Mouse (Mus musculus) midbrain, embryonic 11.5 days (tissue): ENCODE results near the gene Psmd11. TPM values are rescaled to one million over a fixed set of nuclear protein-coding genes. Genes with fewer than 3 reads are reported as not detected.
"Not testable (repeated sequence)": the region's sequence is repeated elsewhere in the genome, so short reads cannot be mapped to it uniquely, and the experiment has no call there.

Source experiments
- ATAC-seq: fragments of 200-750 bp; cut with Nextera tagmentation; 2 replicates; pipeline ENCODE4 v1.8.0; 2017; ENCODE audit warnings: moderate TSS enrichment, moderate library complexity; ENCODE audit not compliant: low FRiP score
- DNase-seq: peaks from one replicate; pipeline ENCODE4 v3.0.0; 2015; ENCODE audit warnings: low spot score; ENCODE audit errors: missing footprints
- H3K27ac ChIP-seq: fragments of 300-500 bp; sonication (generic); 2 replicates; pipeline ENCODE4 v1.5.1; 2014; ENCODE audit warnings: low read depth, low read length
- H3K27me3 ChIP-seq: fragments of 300-500 bp; sonication (generic); 2 replicates; pipeline ENCODE4 v1.6.1; 2014; ENCODE audit warnings: mild to moderate bottlenecking, low read length, moderate library complexity, mixed read lengths; ENCODE audit not compliant: control insufficient read depth, insufficient read depth
- H3K36me3 ChIP-seq: fragments of 300-500 bp; sonication (generic); 2 replicates; pipeline ENCODE4 v1.6.1; 2014; ENCODE audit warnings: mild to moderate bottlenecking, low read length, moderate library complexity, mixed read lengths; ENCODE audit not compliant: control insufficient read depth, insufficient read depth
- H3K4me1 ChIP-seq: fragments of 300-500 bp; sonication (generic); 2 replicates; pipeline ENCODE4 v1.6.1; 2014; ENCODE audit warnings: low read length; ENCODE audit not compliant: control insufficient read depth, insufficient read depth
- H3K4me2 ChIP-seq: fragments of 300-500 bp; sonication (generic); 2 replicates; pipeline ENCODE4 v1.6.1; 2014; ENCODE audit warnings: mild to moderate bottlenecking, moderate library complexity
- H3K4me3 ChIP-seq: fragments of 300-500 bp; sonication (generic); 2 replicates; pipeline ENCODE4 v1.5.1; 2014; ENCODE audit warnings: low read depth, low read length
- H3K9ac ChIP-seq: fragments of 300-500 bp; sonication (generic); 2 replicates; pipeline ENCODE4 v1.6.1; 2014; ENCODE audit warnings: low read length
- H3K9me3 ChIP-seq: fragments of 300-500 bp; sonication (generic); 2 replicates; pipeline ENCODE4 v1.6.1; 2016; ENCODE audit warnings: low read length; ENCODE audit not compliant: control insufficient read depth
- WGBS: fragments of 180-500 bp; shearing (Covaris S2); extraction: QIAGEN DNeasy Blood & Tissue Kit; methylation state at CpG from one replicate; pipeline ENCODE4 v1.1.7; 2014; 5-methylcytosine and 5-hydroxymethylcytosine counted together
- polyA plus RNA-seq: library from polyadenylated mRNA; unstranded; fragments of >200 nt; fragmentation: Nextera tagmentation; extraction: Ambion mirVana; gene quantifications from 2 replicates; pipeline ENCODE4 v1.2.1, GENCODE M21; 2014

Psmd11 gene
- polyA plus RNA-seq, 1 experiment from 2014 or later: 347 TPM

GRCm38 (mm10) chr11:80391407-80392120, 36.9 kb upstream of the Psmd11 start:
- DNase-seq (peak; percentile 77), ATAC-seq (no peak)
- no peak overlapping the region for H3K4me2 ChIP-seq
- no peaks in the 10 kb centered on the region for H3K9me3 ChIP-seq
- no peak overlapping the region for H3K9ac ChIP-seq
- no peaks in the 10 kb centered on the region; the same call in 1 of the 2 replicates for H3K4me1 ChIP-seq
- no peaks in the 10 kb centered on the region for H3K27me3 ChIP-seq
- H3K36me3 ChIP-seq: peaks cover 36% of the 10 kb centered on the region
- no peak overlapping the region for H3K4me3 ChIP-seq
- no peak overlapping the region for H3K27ac ChIP-seq
- 96% methylated on average over 2 of the region's 2 CpGs for WGBS

- Histone ChIP-seq H3K27me3 (no peaks in the 10 kb centered on the region), H3K4me1 (no peaks in the 10 kb centered on the region), H3K36me3 (peaks cover 23% of the 10 kb centered on the region), H3K9me3 (no peaks in the 10 kb centered on the region), H3K27ac (no peak overlapping the region), H3K4me3 (no peak overlapping the region), H3K4me2 (no peak overlapping the region), H3K9ac (no peak overlapping the region)
- ATAC-seq (no peak), DNase-seq (peak; percentile 83)
- WGBS: 96% methylated on average over 3 of the region's 3 CpGs
These were observed 32.5 kb upstream of the Psmd11 start for GRCm38 (mm10) chr11:80395930-80396329.

DNA sequence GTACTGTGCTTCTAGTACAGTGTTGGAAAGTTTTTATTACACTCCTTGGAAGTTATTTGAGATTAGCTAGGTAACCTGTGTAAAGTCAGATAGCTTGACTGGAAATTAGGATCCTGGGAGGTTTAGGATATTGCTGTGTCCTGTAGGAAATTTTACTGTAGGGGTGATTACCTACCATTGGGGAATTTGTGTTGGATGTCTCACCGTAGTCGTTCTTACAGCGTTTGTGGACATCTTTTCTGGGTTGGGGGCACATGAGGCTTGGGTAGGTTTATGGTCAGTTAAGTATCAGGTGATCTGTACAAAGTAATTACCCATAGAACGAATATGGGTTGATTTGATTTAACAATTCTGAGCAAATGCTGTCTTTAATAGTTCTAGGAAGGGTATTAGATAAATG, 31.8 kb upstream of the Psmd11 start:
- Histone ChIP-seq H3K4me3 (no peak overlapping the region), H3K9ac (no peak overlapping the region), H3K27me3 (no peaks in the 10 kb centered on the region), H3K4me2 (no peak overlapping the region), H3K27ac (no peak overlapping the region), H3K9me3 (no peaks in the 10 kb centered on the region), H3K36me3 (peaks cover 20% of the 10 kb centered on the region), H3K4me1 (no peaks in the 10 kb centered on the region)
- no peak for ATAC-seq
- peak; percentile 83 for DNase-seq
- 93% methylated on average over 4 of the region's 4 CpGs for WGBS

DNA sequence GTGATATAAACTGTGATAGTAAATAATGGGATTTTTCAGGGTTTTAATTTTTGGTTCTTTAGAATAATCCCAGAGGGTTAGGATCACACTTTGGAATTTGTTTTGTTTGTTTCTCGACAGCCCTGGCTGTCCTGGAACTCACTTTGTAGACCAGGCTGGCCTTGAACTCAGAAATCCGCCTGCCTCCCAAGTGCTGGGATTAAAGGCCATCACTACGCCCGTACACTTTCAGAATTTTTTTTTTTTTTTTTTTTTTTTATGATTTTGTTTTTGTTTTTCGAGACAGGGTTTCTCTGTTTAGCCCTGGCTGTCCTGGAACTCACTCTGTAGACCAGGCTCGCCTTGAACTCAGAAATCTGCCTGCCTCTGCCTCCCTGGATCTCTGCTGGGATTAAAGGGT, 20.5 kb upstream of the Psmd11 start:
- H3K9ac ChIP-seq, H3K9me3 ChIP-seq, H3K4me2 ChIP-seq, H3K27ac ChIP-seq, H3K4me1 ChIP-seq, H3K4me3 ChIP-seq, H3K27me3 ChIP-seq, ATAC-seq, DNase-seq: not testable (repeated sequence)
- peaks cover 35% of the 10 kb centered on the region for H3K36me3 ChIP-seq
- 91% methylated on average over 6 of the region's 6 CpGs for WGBS

GRCm38 (mm10) chr11:80410377-80410776, 18.0 kb upstream of the Psmd11 start:
- Histone ChIP-seq H3K27me3 (no peaks in the 10 kb centered on the region), H3K4me2 (no peak overlapping the region), H3K36me3 (peaks cover 27% of the 10 kb centered on the region), H3K27ac (no peak overlapping the region), H3K4me3 (no peak overlapping the region), H3K4me1 (no peaks in the 10 kb centered on the region), H3K9me3 (no peaks in the 10 kb centered on the region), H3K9ac (no peak overlapping the region)
- DNase-seq (no peak), ATAC-seq (no peak)
- WGBS: 88% methylated on average over 2 of the region's 2 CpGs

DNA sequence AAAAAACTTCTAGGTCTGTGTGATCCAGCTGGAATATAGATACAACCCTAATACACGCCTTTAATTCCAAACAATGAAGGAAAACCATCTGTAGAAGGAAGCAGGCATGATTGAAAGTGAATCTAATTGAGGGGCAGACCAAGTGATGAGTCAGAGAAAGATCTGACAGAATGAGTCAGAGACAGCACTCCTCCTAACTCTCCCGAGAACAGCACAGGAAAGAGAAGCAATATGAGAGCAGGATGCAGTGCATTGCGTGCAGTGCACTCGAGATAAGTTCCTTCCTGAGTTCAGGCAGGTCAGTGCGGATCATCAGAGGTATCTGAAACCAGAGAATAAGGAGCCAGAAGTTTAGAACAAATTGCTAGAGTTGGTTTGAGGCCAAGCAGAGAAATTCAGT, 11.3 kb upstream of the Psmd11 start:
- no peaks in the 10 kb centered on the region; the same call in 1 of the 2 replicates for H3K9me3 ChIP-seq
- WGBS: 96% methylated on average over 5 of the region's 5 CpGs
- H3K27ac ChIP-seq: no peak overlapping the region
- ATAC-seq: no peak
- no peaks in the 10 kb centered on the region for H3K27me3 ChIP-seq
- no peaks in the 10 kb centered on the region for H3K4me1 ChIP-seq
- H3K4me2 ChIP-seq: no peak overlapping the region
- no peak overlapping the region for H3K9ac ChIP-seq
- no peaks in the 10 kb centered on the region for H3K36me3 ChIP-seq
- no peak overlapping the region for H3K4me3 ChIP-seq
- no peak for DNase-seq

GRCm38 (mm10) chr11:80419743-80420142, 8.7 kb upstream of the Psmd11 start:
- DNase-seq (no peak), ATAC-seq (no peak)
- Histone ChIP-seq H3K36me3 (no peaks in the 10 kb centered on the region), H3K4me3 (no peak overlapping the region), H3K4me2 (no peak overlapping the region), H3K9ac (no peak overlapping the region), H3K27ac (no peak overlapping the region), H3K9me3 (no peaks in the 10 kb centered on the region; the same call in 1 of the 2 replicates), H3K4me1 (no peaks in the 10 kb centered on the region), H3K27me3 (no peaks in the 10 kb centered on the region)
- WGBS: 83% methylated on average over 1 of the region's 1 CpGs

GRCm38 (mm10) chr11:80420202-80420984, 8.0 kb upstream of the Psmd11 start:
- Histone ChIP-seq H3K9me3 (no peaks in the 10 kb centered on the region; the same call in 1 of the 2 replicates), H3K4me1 (no peaks in the 10 kb centered on the region), H3K4me2 (no peak overlapping the region), H3K27ac (no peak overlapping the region), H3K27me3 (no peaks in the 10 kb centered on the region), H3K36me3 (no peaks in the 10 kb centered on the region), H3K9ac (no peak overlapping the region), H3K4me3 (no peak overlapping the region)
- ATAC-seq: no peak
- WGBS: 63% methylated on average over 2 of the region's 2 CpGs
- no peak for DNase-seq

GRCm38 (mm10) chr11:80421421-80422047, 6.9 kb upstream of the Psmd11 start:
- DNase-seq: no peak
- 85% methylated on average over 7 of the region's 7 CpGs for WGBS

More at GRCm38 (mm10) chr11:80421421-80422047, 6.9 kb upstream of the Psmd11 start:
- Histone ChIP-seq H3K9me3 (no peaks in the 10 kb centered on the region; the same call in 1 of the 2 replicates), H3K4me3 (no peak overlapping the region), H3K27ac (no peak overlapping the region), H3K4me2 (no peak overlapping the region), H3K36me3 (no peaks in the 10 kb centered on the region), H3K27me3 (no peaks in the 10 kb centered on the region), H3K4me1 (no peaks in the 10 kb centered on the region), H3K9ac (no peak overlapping the region)
- ATAC-seq: no peak
